Mouse (Mus musculus): ENCODE data around the gene Ergic1. TPM values are rescaled to one million over a fixed set of nuclear protein-coding genes. Genes with fewer than 3 reads are reported as not detected.

Gene Ergic1
- polyA plus RNA-seq, 3 experiments from 2014 or later = 35.9 to 50.4 (median 39.8) TPM

DNA sequence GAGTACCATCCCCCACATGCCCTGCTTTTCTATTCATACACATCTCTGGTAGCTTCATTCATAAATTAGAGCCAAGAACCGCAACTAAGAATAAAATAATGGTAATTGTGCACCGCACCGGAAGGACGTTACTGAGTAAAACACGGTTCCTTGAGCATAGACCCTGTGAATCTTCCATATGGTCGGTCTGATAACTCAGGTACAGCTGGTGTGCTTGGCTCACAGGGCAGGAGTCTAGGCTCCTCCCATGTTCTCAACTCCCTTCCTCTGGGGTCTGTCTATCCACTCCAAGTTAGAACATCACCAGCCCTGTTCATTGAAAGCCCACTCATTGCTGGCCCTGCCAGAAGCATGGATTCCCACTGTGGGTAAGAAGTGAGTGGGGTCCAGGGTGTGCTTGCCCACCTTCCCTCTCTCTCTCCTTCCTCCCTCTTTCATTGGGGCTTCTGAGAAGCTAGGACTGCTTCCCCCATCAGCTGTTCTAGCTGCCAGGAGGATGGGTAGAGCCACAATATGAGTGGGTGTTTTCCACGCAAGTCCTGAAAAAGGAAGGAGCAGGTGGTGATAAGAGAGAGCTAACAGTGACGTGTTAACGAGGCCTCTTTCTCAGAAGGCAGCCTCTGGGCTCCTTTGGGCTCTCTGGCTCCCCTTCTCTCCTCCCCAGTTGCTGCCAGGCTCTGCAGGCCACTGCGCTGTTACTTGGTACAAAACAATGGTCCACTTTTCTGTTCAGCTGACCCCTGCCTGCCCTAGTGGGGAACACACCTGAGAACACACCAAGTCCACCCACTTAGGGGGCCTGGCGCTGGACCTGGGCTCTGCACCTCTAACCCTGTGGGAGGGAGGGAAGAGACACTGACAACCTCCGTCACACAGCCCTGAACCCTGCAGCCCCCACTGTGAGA, 14.7 kb downstream of the Ergic1 start:
- no peak for ATAC-seq

DNA sequence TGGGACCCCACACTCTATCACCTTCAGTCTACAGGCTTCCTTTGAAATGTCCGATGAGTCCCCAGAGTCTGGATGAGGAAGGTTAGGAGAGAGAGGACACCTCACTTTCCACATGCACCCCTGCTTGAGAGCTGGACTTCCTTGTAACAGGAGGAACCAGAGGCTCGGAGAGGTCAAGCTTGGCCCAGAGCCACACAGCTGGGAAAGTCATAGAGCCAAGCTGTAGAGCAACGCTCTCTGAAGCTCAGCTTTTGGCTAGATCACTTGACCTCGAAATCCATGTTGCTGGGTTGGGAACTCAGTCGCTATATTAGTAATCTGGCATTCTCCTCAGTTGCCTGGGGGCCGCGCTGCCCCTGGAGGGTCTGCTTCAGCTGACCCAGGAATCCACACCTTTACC, 15.5 kb downstream of the Ergic1 start:
- ATAC-seq = no peak

DNA sequence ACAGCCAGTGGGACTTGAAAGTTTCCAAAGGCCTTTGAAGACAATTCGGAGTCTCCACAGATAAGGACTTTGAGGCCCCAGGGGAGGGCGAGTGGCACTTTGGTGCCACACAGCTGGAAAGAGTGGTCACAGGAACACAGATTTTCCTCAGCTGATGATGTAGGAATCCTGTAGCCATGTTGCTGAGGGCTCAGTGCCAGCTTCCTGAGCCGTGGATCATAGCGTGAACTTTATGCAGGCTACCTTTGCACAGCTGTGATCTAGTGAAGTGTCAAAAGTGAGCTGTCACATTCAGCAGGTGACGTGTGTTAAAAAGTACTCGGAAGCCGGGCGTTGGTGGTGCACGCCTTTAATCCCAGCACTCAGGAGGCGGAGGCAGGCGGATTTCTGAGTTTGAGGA, 16.0 kb downstream of the Ergic1 start:
- no peak for ATAC-seq

DNA sequence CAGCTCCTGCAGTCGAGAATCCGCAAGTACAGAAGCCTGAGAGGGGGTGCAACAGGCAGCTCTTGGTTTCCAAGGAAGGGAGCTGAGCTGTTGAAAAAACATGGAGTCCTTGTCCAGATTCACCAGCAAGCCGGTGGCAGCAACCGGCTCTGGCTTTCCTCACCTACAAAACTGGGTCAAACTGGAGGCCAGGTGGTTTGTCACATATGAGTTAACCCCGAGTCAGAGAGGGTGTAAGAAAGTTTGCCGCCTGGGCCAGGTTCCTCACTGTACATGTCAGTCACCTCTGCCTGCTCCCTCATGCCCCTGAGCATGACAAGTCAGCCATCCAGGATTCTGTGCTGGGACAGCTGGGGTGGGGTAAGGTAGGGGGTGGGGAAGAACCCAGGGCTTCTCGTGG, 16.9 kb downstream of the Ergic1 start:
- no peak for ATAC-seq

DNA sequence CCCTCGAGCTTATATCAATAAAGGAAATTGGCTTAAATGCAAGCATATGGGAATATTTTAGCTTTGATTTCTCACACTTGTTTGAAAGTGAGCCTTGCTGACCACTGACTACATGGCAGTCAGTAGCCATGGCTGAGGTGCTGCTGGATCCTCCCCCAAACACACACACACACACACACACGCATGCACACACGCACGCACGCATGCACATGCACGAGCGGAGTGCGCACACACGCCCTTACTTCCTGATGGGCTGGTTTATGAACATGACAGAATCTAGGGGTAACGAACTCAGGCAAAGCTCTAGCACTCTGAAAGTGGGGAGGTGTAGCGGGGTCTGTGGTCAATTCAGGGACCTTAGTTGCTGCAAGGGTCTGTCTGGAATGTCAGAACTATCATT, 17.5 kb downstream of the Ergic1 start:
- ATAC-seq = no peak

DNA sequence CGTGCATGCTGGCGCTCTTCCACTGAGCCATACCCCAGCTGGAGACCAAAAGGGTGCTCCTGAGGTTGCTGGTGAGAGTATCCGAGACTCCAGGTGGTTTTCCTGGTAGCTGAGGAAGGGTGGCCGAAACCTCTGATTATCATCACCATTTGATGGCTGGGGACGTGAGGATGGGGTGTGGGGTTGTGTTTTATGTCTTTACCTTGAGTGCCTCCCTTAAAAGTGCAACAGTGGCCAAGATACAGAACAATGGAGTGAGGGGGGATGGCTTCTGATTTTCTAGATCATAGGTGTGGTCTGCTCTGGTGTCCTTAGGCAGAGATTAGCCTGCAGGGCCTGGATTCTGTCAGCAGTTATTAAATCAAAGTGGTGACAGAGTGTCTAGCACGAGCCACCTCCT, 18.1 kb downstream of the Ergic1 start:
- ATAC-seq = no peak

DNA sequence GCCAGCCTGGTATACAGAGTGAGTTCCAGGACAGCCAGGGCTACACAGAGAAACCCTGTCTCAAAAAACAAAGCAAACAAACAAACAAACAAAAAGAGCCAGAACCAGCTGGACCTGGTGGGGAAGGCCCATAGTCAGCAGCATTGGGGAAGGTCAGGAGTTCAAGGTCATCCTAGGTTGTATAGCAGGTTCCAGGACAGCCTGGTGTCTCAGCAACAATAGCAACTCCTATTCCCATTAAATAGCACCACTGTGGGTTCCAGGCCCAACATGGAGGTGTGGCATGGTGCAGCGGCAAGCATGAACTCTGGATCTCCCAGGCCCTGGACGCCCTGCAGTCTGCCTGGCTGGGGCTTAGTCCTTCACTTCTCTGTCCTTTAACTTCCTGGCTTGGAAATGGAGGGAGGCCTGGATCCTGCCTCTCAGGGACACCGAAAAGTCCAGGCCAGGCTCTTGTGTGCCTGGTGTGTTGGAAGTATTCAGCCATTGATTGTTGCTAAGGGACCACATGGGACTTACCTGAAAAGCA, 19.6 kb downstream of the Ergic1 start:
- ATAC-seq = no peak

DNA sequence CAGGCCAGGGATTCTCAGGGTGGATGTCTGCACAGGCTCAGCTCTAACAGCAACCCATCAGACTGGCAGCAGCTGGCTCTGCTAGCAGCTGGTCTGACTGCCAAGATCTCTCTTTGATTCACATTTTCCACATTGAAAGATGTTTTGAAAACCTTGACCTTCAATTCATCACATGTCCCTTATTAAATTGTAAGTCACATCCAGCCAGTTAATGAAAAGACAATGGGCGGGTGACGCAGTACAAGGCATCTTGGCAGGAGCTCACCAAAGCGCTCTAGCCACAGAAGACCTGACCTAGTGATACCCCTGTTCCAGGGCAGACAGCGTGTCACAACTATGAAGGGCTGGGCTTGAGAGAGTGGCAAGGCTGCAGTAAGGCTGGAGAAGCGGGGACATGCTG, 21.0 kb downstream of the Ergic1 start:
- no peak for ATAC-seq

DNA sequence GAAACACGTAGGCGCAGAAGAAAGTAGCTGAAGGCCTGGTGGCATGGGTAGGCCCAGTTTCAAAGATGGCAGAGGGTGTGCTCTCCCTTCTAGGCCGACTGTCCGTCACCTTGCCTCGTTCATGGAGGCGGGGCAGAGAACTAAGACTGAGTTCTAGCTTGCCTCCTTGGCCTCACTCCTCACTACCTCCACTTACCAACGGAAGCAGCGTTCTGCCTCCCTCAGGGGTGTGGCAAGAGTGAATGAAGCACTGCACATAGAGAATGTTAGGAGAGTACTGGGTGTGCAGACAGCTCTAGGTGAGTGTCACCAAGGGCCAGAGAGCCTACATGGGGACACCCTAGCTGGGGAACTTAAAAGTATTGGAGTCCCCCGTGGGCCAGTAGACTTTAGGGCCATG, 21.8 kb downstream of the Ergic1 start:
- ATAC-seq = no peak

DNA sequence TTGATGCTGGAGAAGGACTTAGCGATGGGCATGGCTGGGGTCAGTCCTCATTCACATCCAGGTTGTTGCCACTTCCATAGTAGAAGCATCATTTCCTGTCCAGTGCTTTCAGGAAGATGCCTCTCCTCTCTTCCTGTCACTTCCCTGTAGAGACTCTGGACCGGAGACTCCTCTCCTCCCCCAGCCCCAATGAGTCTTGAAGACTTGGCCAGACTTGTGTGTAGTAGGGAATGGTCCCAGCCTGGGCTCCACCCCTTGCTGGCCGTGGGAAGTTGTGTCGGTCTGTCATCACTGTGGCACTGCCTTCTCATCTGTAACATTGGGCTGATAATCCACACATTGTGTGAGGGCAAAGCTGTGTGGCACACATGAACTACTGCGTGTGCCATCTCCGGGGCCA, 22.3 kb downstream of the Ergic1 start:
- ATAC-seq = no peak

DNA sequence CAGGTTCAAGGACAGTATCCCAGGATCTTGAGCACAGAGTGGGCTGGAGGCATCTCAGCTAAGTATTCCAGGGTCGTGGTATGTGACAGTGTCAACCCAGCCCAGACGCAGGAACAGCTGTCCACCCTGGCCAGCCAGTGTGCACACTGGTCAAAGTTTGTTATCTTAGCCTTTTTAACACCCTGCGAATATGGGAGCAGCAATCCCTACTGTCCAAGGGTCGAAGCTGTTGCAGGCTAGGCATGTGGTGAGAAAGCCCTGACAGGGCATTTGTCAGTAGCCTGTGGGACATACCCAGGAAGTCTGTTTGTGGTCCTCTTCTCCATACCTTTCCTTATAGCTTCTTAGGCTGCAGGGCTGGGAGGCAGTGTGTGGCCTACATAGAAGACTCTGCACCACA, 22.8 kb downstream of the Ergic1 start:
- ATAC-seq = no peak

DNA sequence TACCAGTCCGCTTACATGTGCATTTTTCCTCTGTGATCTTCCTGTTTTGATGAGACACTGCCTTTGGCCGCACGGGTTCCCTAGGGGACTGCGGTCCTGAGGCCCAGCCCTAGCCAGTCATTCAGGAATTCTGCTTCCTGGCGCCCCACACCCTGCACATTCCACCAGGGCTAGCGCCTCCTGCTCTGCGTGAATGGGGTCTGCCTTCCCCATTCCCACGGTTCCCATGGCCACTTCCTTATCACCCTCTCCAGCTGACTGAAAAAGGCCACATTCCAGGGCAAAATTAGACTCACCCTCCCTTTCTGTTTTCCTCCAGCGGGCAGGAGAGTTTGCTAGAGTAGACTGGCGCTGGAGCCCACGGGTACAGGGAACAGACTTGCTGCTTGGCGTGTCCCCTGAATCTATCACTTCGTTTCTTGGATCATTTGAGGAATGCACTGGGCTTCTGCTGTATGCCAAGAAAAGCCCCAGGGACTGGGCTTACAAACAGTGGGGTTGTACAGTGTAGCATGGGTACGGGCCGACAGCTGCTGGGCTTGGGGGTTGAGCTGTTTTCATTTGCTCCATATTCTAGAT, 23.4 kb downstream of the Ergic1 start:
- ATAC-seq = no peak

DNA sequence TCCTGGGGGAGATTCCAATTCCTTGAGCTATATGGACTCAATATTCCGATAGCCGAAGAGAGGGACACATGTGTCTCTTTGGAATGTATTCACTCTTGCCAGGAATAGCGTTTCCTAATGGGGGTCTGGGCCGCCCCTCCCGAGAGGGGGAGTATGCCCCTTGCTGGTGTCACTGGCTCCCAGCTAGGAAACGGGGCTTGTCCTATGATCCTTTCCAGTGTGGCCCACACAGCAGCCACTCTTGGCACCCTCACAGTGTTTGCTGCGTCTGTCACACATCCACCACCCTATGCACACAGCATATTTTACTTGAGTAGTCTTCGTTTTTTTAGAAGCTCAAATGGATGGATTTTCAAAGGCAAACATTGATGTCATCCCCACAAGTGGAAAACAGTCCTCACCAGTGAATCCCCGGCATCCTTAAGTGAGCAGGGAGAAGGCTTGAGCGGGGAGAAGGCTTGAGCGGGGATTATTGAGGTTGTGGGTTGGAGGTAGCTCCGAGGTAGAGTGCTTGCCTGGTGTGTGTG, 26.7 kb downstream of the Ergic1 start:
- no peak for ATAC-seq

DNA sequence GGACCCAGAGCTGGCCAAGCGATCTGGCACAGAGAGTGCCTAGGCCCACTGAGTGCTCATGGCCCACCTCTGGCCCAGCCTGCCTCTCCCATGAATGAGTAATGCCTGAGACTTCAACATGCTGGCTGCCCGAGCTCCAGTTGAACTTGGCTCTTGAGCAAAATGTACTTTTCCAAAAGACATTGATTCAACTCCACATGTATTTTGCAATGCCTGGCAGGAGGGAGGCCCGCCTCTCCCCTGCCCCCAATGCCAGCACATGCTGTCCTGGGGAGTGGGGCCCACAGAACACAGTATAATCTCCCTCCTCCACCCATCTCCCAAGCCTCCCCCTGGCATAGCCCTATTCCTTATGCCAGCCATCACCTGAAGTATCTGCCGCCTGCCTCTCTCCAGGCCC, 31.2 kb downstream of the Ergic1 start:
- no peak for ATAC-seq

DNA sequence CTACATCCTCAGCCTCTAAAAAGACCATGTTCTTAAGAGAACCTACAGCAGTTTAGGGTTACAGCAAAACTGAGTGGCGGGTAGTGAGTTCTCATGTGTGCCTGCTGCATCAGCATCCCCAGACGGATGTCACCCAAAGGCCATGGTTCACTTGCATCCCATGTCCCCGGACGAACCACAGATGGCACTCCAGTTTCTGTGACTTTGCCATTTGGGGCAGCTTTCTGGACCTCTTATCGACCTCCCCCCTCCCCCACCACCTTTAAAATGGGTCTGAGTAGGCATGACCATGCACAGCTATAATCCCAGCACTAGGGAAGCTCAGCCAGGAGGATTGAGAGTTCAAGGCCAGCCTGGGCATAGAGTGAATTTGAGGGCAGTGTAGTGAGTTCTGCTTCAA, 31.9 kb downstream of the Ergic1 start:
- no peak for ATAC-seq

DNA sequence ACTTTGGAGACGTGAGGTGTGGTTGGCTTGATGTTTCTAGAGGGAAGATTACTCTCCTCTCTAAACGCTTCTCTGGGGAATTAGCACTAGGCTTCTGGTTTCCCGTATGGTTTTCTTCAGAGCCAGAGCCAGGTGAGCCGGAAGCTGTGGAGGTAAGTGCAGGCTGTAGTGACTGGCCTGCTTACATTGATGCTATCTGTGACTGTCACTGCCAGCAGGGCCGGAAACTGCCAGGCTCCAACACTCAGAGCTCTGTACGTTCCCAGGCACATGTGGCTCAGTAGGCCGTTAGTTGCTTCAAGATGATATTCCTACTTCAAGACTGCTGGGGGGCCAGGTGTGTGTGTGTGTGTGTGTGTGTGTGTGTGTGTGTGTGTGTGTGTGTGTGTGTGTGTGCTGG, 32.9 kb downstream of the Ergic1 start:
- peak; percentile 71 for ATAC-seq

DNA sequence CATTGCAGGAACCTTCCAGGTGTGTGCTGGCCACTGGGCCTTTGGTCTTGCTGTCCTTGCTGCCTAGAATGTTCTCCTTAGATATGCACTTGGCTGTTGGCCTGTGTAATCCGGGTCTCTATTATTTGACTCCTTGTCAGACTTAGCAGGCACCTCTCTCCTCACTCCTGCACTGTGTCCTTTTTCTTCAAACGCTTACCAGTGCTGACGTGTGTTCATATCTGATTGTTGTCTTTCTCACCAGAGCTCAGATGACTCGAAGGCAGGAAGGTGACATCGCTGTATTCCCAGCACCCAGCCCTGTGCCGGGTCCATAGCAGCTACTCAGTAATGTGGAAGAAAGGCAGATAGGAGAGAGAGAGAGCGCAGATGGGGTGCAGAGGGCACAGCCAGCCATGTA, 33.7 kb downstream of the Ergic1 start:
- ATAC-seq = peak; percentile 63

DNA sequence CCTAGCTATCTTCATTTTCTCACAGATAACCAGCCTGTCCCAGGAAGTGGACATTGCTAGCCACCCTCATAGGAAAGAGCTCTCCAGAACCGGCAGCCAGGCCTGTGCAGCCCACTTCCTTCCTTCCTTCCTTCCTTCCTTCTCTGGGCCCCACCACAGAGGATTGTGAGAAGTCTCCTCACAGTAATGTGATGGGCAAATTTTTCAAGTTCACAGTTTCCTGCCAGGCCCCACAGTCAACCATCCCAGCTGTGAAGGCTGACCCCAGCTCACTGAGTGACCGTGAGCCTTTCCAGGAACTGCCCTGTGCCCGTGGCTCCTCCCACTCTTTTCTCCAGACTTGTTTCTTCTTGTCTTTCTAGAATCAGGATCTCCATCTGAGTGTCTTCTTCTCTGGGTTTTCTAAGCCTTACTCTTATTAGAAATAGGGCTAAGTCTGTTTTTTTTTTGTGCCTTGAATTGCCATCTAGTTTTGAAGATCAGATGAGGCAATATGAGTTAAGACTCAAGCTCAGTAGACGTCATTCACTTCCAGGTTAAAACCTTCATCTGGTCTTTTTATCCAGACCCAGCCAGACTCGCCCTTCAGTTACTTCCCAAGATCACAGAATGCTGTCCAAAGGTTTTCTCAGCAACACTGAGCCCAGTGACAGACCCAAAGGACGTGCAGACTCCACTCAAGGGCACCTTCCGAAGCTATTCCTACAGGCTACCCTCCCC, 34.3 kb downstream of the Ergic1 start:
- peak; percentile 49 for ATAC-seq

DNA sequence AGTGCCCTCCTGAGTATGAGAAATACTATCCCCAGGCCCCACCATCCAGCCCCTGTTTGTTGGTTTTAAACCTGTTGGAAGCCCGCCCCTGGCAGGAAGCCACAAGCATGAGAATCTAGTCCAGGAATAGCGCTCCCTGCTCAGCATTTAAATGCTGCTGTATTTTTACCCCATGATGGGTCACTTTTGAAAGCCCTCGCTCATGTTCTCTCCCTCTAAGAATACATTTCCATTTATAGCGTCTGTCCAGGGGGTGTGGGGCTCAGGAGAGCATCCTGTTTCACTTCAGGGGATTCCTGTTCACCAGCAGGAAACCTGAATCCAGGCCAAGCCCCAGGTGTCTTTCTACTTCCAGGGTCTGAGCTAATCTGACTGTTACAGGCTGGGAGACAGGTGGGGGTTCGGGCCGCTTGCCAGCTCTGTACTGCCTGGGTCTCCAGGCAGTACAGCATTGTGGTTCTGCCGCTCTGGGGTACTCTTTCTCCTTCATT, 34.9 kb downstream of the Ergic1 start:
- ATAC-seq = no peak

DNA sequence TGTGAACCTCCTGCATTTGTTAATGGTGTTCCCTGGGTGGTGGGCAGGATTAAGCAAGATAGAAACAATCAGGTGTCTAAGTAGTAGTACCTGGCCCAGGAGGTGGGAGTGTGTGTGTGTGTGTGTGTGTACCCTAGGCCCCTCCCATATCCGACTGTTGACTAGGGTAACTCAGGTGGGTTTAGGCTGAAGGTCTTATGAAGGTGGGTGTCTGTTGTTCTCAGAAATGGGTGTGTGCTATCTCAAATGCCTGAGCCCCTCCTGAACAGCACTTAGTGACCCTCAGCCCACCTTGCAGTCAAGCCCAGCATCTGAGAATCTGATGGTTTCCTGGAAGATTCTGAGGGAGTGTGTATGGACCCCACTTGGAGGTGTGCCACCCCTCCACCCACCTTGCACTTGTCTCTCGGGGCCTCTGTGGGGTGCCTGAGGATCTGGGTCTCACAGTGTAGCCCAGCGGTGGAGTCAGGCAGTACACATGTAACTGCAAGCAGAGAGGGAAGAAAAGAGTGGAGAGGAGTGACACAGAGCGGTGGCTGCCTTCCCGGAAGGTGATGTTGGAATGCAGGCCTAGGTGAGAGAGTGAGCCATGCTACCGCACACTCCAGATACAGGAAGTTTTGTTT, 35.7 kb downstream of the Ergic1 start:
- ATAC-seq = no peak

DNA sequence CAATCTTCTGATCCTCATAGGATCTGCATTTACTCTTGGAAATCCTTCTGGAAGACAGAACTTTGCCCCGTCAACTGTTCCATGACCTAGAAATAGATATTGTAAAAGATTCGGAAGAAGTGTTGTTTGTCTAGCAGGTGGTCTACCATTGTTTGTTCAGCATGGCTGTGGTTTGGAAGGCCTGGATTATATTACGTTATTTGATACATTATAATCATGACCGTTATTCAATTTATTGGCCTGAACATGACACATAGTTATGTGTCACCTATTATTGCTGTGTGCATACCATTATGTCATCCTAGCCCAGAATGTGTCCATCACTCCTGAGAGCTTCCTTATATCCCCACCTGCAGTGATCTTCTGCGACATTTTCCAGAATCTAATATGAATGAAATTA, 37.6 kb downstream of the Ergic1 start:
- no peak for ATAC-seq

DNA sequence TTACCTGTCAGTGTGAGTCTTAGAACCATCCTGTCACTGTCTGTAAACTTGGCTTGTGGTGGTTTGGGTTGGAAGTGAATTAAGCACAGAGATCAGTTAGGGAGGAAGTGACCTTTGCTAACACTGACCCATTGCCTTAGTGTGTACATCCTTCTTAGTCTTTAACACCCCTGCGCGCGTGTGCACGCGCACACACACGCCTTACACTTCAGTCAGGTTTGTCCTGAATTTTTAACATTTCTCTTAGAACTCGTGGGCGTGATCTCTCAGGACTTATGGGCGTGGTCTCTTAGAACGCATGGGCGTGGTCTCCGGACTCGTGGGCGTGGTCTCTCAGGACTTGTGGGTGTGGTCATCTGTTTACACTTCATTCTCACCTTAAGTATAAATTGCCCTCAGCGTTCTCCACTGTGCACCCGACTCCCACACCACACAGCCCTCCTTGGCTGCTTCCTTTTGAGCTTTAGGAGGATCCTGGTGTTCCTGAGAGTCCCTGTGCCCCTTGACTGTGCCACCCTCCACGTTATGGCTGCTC, 39.7 kb downstream of the Ergic1 start:
- ATAC-seq = no peak

All from inflammation-experienced regulatory T-cells, adult 6 months (primary cell).